Mouse (Mus musculus): ENCODE results near the gene Vezt. TPM values are rescaled to one million over a fixed set of nuclear protein-coding genes. Genes with fewer than 3 reads are reported as not detected.

The Vezt gene
- total RNA-seq, 2 experiments from 2014 or later, result 5.8 to 16.4 TPM

Other genes starting within 250 kb of the Vezt start
- gene Usp44, start 204.3 kb downstream of the Vezt start, total RNA-seq (2015), result 1.3 and 1.8 TPM in 2 replicates
- gene Usp44, start 204.3 kb downstream of the Vezt start, total RNA-seq (2017), result 2.2 and 2.7 TPM in 2 replicates
- gene Metap2, start 138.7 kb downstream of the Vezt start, total RNA-seq (2015), result 379 and 381 TPM in 2 replicates
- gene Metap2, start 138.7 kb downstream of the Vezt start, total RNA-seq (2017), result 286 and 389 TPM in 2 replicates
- 1.0 and 1.6 TPM in 2 replicates for gene Fgd6, start 184 bp upstream of the Vezt start, total RNA-seq (2015)
- gene Fgd6, start 184 bp upstream of the Vezt start, total RNA-seq (2017), result 0.58 and 1.6 TPM in 2 replicates
- 10.9 and 11.2 TPM in 2 replicates for gene Nr2c1, start 112.2 kb upstream of the Vezt start, total RNA-seq (2015)
- 5.0 and 6.2 TPM in 2 replicates for gene Nr2c1, start 112.2 kb upstream of the Vezt start, total RNA-seq (2017)
- 126 and 150 TPM in 2 replicates for gene Ndufa12, start 162.9 kb upstream of the Vezt start, total RNA-seq (2015)
- 304 and 334 TPM in 2 replicates for gene Ndufa12, start 162.9 kb upstream of the Vezt start, total RNA-seq (2017)

All from megakaryocyte progenitor cell, adult 5-6 weeks (primary cell).